Comparison of ENCODE assay signal across 23 mouse cellular contexts in the genomic region with DNA sequence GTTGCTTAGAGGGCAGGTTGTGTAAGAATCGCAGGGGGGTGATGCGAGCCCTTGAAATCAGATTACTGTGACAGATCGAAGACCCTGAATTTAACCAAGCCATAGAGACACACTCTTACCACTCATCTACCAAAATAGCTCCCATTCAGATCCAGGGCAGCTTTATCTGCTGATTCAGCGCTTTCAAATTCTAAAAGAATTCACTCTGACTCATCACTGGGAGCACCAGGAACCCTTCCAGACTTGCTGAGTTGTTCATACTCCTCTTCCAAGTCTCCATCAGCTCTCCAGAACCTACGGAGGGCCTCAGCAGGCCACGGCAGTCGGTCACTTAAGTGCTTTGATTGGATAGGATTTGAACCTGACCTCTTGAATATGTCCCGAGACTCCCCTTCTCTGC. TPM values are rescaled to one million over a fixed set of nuclear protein-coding genes. Genes with fewer than 3 reads are reported as not detected.
A peak's percentile ranks its signal among the peaks of the same experiment; 100 is the strongest.
DNase-seq lines count a peak whose midpoint lies in the region; ATAC-seq lines count a peak whose summit lies in the region.
"Had no signal": no experiment of that assay in that cellular context is flagged by ENCODE, and none has a peak within 500 bp of the region (broad histone marks: within the 10 kb centered on the region; RNA-seq: fewer than 3 reads in every experiment).

No protein-coding gene starts in this region.

- WGBS in forebrain, embryonic 15.5 days = 89% methylated on average over 8 of the region's 8 CpGs

- H3K4me3 ChIP-seq in forebrain, embryonic 15.5 days = no peak overlapping the region
- H3K4me3 ChIP-seq: embryonic facial prominence, embryonic 12.5 days; layer of hippocampus, adult 2 months; limb, embryonic 15.5 days; liver, embryonic 15.5 days; midbrain, embryonic 12.5 days had no signal

- no peak overlapping the region for H3K9ac ChIP-seq in forebrain, embryonic 15.5 days (replicated peaks)
- H3K9ac ChIP-seq: embryonic facial prominence, embryonic 12.5 days; limb, embryonic 15.5 days; liver, embryonic 15.5 days; midbrain, embryonic 12.5 days had no signal

- no peaks in the 10 kb centered on the region for H3K36me3 ChIP-seq in forebrain, embryonic 15.5 days
- H3K36me3 ChIP-seq: embryonic facial prominence, embryonic 12.5 days; limb, embryonic 15.5 days; liver, embryonic 15.5 days; midbrain, embryonic 12.5 days had no signal

- intact Hi-C loops in left cerebral cortex, postnatal 10 days (cut with DNase I) = no loop called here

- no peak for ATAC-seq in forebrain, embryonic 15.5 days (replicated peaks)
- no peak for ATAC-seq in granulocyte monocyte progenitor cell, adult 5-6 weeks (replicated peaks; ENCODE audit: poor library complexity, severe bottlenecking)
- ATAC-seq: activated CD4-positive, CD25-positive, alpha-beta regulatory T cell, adult 4 months; forebrain, embryonic 16.5 days; Patski had no signal

- DNase-seq in adrenal gland, adult (ENCODE audit: inconsistent age in 2 of 2, low spot score in 1 of 2) = peak; percentile 50 to 74
- DNase-seq in adrenal gland, postnatal 14 days = no peak
- DNase-seq in left cerebral cortex, adult 18-20 months (ENCODE audit: low spot score in 2 of 2) = peak; percentile 20 to 26
- DNase-seq in left cerebral cortex, postnatal 10 days (ENCODE audit: extremely low spot score in 1 of 2, low spot score in 2 of 2) = no peak
- DNase-seq in NIH3T3 (ENCODE audit: low read depth) = peak; percentile 87
- DNase-seq in telencephalon, adult 2 months (ENCODE audit: low read depth, low spot score) = peak; percentile 65
- DNase-seq: cerebellum, adult 9-10 months; kidney, adult 8-10 months; kidney, postnatal 14 days; layer of hippocampus, postnatal 36 days; retina, postnatal 1 day; spleen, adult 18-20 months; thymus, adult 18-20 months had no signal

- no peaks in the 10 kb centered on the region for H3K27me3 ChIP-seq in forebrain, embryonic 15.5 days
- H3K27me3 ChIP-seq: embryonic facial prominence, embryonic 12.5 days; limb, embryonic 15.5 days; midbrain, embryonic 12.5 days; Patski had no signal

- H3K4me2 ChIP-seq in forebrain, embryonic 15.5 days (replicated peaks) = no peak overlapping the region
- H3K4me2 ChIP-seq: embryonic facial prominence, embryonic 12.5 days; limb, embryonic 15.5 days; liver, embryonic 15.5 days; midbrain, embryonic 12.5 days had no signal

- H3K9me3 ChIP-seq in forebrain, embryonic 15.5 days = no peaks in the 10 kb centered on the region
- H3K9me3 ChIP-seq: embryonic facial prominence, embryonic 12.5 days; limb, embryonic 15.5 days; liver, embryonic 15.5 days; midbrain, embryonic 12.5 days had no signal

- no peak overlapping the region for H3K27ac ChIP-seq in forebrain, embryonic 15.5 days (replicated peaks)
- H3K27ac ChIP-seq: embryonic facial prominence, embryonic 12.5 days; layer of hippocampus, adult 2 months; limb, embryonic 15.5 days; liver, embryonic 15.5 days; midbrain, embryonic 12.5 days had no signal

- H3K4me1 ChIP-seq in forebrain, embryonic 15.5 days = 0 out of 2 replicates have a peak, but pooled peaks cover 3% of the 10 kb centered on the region
- H3K4me1 ChIP-seq: embryonic facial prominence, embryonic 12.5 days; limb, embryonic 15.5 days; liver, embryonic 15.5 days had no signal

RNA-seq across cellular contexts. Expression of a gene that starts 5.6 kb away (rescaled TPM):
- 93.2 and 95.8 TPM in 2 replicates for total RNA-seq in adrenal gland, postnatal 14 days (2021)
- total RNA-seq in left cerebral cortex, adult 18-20 months (2021) = 10 to 100 TPM; 65.3 to 66.0 TPM
- 10 to 100 TPM; 46.1 to 49.5 TPM for total RNA-seq in left cerebral cortex, postnatal 10 days (2021)
- 23.3 and 24.4 TPM in 2 replicates for polyA plus RNA-seq in forebrain, embryonic 15.5 days (2015; fragmentation: Nextera tagmentation; extraction: Ambion mirVana)
- total RNA-seq in granulocyte monocyte progenitor cell, adult 5-6 weeks (2014; fragmentation: Nextera tagmentation) = 87.1 and 141 TPM in 2 replicates
- total RNA-seq in granulocyte monocyte progenitor cell, adult 5-6 weeks (2017) = 63.5 and 70.6 TPM in 2 replicates

Comparison
In these comparisons a context has a peak if more than half of its experiments do, and no peak if none do; other contexts are left out.
1. DNase-seq: peak in adrenal gland, adult (2 of 2), left cerebral cortex, adult 18-20 months (2 of 2), NIH3T3 (single experiment) and telencephalon, adult 2 months (single experiment); none in adrenal gland, postnatal 14 days (single experiment) and left cerebral cortex, postnatal 10 days (0 of 2).